Mouse (Mus musculus): Measurements from ENCODE around the gene Wdr19.

Gene Wdr19

DNA sequence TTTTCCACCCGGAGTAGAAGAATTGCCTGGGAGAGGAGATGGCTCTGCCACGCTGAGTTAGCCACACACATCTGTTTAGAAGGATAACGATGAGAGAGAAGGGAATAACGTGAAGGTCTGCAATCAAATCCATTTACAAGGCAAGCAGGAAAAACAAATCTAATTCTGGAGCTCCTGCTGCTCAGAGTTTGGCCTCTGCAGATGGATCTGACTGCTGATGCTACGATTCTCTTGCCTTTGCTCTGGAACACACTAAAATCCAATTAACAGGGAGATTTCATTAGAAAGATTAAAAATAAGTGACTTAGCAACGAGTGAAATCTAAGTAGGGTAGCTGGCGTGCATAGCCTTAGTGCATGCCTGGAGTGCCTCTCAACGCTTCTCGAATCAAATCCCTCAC is 106.0 kb downstream of the Wdr19 start:
- no peak for DNase-seq

DNA sequence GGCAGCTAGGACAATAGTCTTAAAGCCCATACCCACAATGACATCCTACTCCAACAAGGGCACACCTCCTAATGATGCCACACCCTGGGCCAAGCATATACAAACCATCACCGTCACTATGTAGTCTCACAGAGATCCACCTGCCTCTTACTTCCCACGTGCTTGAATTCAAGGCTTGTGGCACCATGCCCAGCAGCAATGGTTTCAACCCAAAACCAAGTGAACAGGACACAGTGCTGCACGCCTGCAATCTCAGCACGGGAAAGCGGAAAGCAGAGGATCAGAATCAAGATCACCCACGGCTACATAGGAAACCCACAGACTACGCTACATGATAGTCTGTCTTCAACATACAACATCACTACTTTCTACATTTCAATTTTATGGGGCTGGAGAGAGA is 108.7 kb downstream of the Wdr19 start:
- no peak for DNase-seq

DNA sequence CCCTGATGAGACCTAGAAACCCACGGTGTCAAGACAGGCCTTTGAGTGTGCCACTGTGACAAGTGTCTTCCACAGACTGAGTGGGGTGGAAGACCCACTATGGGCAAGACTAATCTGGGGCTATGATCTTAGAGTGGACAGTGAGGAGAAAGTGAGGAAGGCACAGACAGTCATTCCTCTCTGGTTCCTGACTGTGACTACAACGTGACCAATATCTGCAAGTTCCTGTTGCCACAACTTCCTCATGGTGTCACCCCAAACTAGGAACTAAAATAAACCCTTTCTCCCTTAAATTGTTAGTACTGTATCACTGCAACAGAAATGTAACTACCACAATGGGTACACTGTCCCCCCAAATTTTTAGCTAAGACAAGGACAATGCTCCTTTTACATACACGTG is 109.4 kb downstream of the Wdr19 start:
- no peak for DNase-seq

All from lung, adult 18-20 months (tissue).